Mouse (Mus musculus): ENCODE results near the gene Gab2.

DNA sequence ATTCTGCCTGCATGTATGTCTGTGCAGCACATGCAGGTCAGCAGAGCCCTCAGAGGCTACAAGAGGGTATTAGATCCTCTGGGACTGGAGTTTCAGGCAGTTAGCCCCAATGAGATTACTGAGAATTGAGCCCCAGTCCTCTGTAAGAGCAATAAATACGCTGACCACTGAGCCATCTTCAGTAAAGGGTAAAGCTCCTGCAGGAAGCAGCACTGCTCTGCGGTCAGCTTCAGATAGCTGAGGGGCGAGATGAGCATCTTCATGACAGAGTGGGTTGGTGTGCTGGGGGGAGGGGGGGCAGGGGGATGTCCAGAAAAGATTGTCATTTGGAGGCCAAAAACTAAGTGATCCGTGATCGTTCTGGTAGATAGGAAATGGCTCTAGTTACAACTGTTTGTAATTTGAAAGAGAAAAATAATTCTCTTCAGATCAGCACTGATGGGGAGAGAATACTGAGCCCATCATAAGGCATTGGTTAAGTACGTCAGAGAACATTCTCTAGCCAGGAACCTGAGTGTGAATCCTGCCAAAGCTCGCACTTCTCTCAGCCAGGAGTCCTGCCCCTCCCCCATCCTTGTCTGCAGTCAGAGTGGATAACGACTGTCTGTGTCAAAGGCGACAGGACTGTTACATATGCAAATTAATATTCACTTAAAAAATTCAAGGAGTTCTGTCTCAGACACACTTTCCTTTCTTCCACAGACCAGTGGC lies 264.9 kb downstream of the Gab2 start:
- no peak for TF ChIP-seq CTCF (IDR thresholded peaks at IDR 0.05; ENCODE audit: insufficient read depth, low read length)
- TF ChIP-seq POLR2A (IDR thresholded peaks at IDR 0.05; ENCODE audit: borderline replicate concordance, extremely low read depth, low read depth, low read length): no peak
